Mouse (Mus musculus) gastrocnemius, adult 8-10 months (tissue): ENCODE data around the gene Sufu. TPM values are rescaled to one million over a fixed set of nuclear protein-coding genes. Genes with fewer than 3 reads are reported as not detected.

ENCODE experiments used
- DNase-seq, 2 experiments: peaks; one replicate each; pipeline ENCODE4 v3.0.0; 2022; ENCODE audit warnings: low spot score in 2 of 2
- total RNA-seq, 4 experiments: library from RNA; stranded (reverse); gene quantifications; 2 replicates each; pipeline ENCODE4 v1.2.4; 2022

Sufu gene
- total RNA-seq, 4 experiments from 2014 or later, result 4.5 to 5.7 (median 5.3) TPM

- DNase-seq, result no peak
Observed at GRCm38 (mm10) chr19:46529601-46530448, 133.1 kb downstream of the Sufu start.

GRCm38 (mm10) chr19:46530449-46530990 lies 133.8 kb downstream of the Sufu start:
- DNase-seq, result no peak

- DNase-seq, result no peak
Observed at GRCm38 (mm10) chr19:46531071-46532030, 134.7 kb downstream of the Sufu start.

GRCm38 (mm10) chr19:46532031-46532688 lies 135.5 kb downstream of the Sufu start:
- DNase-seq, result no peak

GRCm38 (mm10) chr19:46533066-46533465 lies 136.4 kb downstream of the Sufu start:
- no peak for DNase-seq

DNA sequence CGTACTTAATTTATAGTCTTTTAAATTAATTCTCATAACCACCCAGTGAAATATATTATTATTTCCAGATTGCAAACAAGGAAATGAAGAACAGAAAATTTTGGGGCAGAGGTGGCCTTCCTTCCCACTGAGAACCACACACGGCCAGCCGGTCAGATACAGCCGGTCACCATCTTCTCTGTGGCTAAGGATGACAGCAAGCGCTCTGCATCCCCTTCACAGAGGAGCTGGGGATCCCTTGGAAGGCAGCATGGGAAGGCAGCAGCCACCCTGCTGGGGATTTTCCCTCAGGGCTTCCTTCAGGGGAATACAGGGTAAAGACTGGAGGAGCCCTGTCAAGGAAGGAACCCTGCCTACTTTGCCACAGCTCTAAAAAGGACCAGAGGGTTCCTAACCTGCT lies 136.8 kb downstream of the Sufu start:
- no peak for DNase-seq

- DNase-seq, result no peak
Observed at GRCm38 (mm10) chr19:46534542-46535098, 137.9 kb downstream of the Sufu start.

DNA sequence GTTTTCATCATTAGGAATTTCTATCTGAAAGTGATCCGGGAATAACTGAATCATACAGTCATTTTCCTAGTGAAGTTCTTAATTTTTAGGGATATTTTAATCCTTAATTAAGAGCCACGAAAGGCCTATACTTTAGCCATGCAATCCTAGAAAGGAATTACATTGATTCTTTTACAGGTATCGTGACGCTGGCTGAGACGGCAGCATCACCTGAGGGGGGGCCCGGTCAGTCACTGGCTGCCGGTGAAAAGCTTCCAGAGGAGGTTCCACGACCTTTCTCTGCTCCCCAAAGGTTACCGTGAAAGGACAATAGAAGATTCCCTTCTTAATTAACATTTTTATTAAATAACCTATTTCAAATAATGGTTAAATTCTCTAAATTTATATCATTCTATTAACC lies 140.7 kb downstream of the Sufu start:
- DNase-seq, result no peak

GRCm38 (mm10) chr19:46538213-46538612 lies 141.5 kb downstream of the Sufu start:
- no peak for DNase-seq

Other genes with a start within 250 kb of the Sufu start
- 1 to 10 TPM; 1.8 to 8.3 (median 5.1) TPM for gene Pitx3, start 248.6 kb upstream of the Sufu start, total RNA-seq
- gene Gbf1, start 244.4 kb upstream of the Sufu start, total RNA-seq, result 10 to 100 TPM; 39.3 to 52.2 (median 46.2) TPM
- gene Nfkb2, start 92.6 kb upstream of the Sufu start, total RNA-seq, result 10 to 100 TPM in 1 of 4 experiments, 1 to 10 TPM in 3; 8.7 to 10.5 (median 9.3) TPM
- gene Psd, start 69.7 kb upstream of the Sufu start, total RNA-seq, result under 1 TPM in 2 of 4 experiments, not detected in 2; 0.15 to 0.19 TPM
- 1 to 10 TPM; 2.0 to 3.9 (median 3.0) TPM for gene Fbxl15, start 68.7 kb upstream of the Sufu start, total RNA-seq
- gene Cuedc2, start 58.2 kb upstream of the Sufu start, total RNA-seq, result 10 to 100 TPM; 57.5 to 66.3 (median 64.3) TPM
- gene Mfsd13a, start 55.8 kb upstream of the Sufu start, total RNA-seq, result 1 to 10 TPM; 1.1 to 2.2 (median 1.9) TPM
- gene 2310034G01Rik, start 46.6 kb upstream of the Sufu start, total RNA-seq, result under 1 TPM in 3 of 4 experiments, not detected in 1; 0.27 to 0.35 (median 0.29) TPM
- gene Actr1a, start 1.1 kb upstream of the Sufu start, total RNA-seq, result 10 to 100 TPM; 56.5 to 61.5 (median 59.3) TPM
- 10 to 100 TPM; 22.0 to 24.0 (median 22.7) TPM for gene Trim8, start 104.8 kb downstream of the Sufu start, total RNA-seq
- 10 to 100 TPM; 51.1 to 76.4 (median 62.8) TPM for gene Arl3, start 176.3 kb downstream of the Sufu start, total RNA-seq
- gene Sfxn2, start 176.5 kb downstream of the Sufu start, total RNA-seq, result 1 to 10 TPM; 1.6 to 3.0 (median 2.8) TPM
- gene Wbp1l, start 202.2 kb downstream of the Sufu start, total RNA-seq, result 100 to 1,000 TPM in 1 of 4 experiments, 10 to 100 TPM in 3; 56.9 to 103 (median 59.7) TPM